ENCODE assay signal across 15 mouse cellular contexts in genomic region chr12:16021202-16021821, GRCm38 (mm10).
A peak's percentile ranks its signal among the peaks of the same experiment; 100 is the strongest.
DNase-seq lines count a peak whose midpoint lies in the region; ATAC-seq and TF ChIP-seq lines count a peak whose summit lies in the region.
"Had no signal": no experiment of that assay in that cellular context is flagged by ENCODE, and none has a peak within 500 bp of the region (broad histone marks: within the 10 kb centered on the region; RNA-seq: fewer than 3 reads in every experiment).

No protein-coding gene starts in this region.

- DNase-seq in embryo, embryonic 10 days (ENCODE audit: low spot score): peak; percentile 6
- no peak for DNase-seq in embryo, embryonic 9.5 days (ENCODE audit: extremely low spot score)
- DNase-seq in lung, postnatal 0 days (ENCODE audit: low spot score): no peak
- no peak for DNase-seq in lung, postnatal 36 days
- peak; percentile 23 to 44 for DNase-seq in heart, postnatal 14 days
- DNase-seq in hindbrain, embryonic 11.5 days (ENCODE audit: low spot score): no peak
- no peak for DNase-seq in T-cell, adult 2 months (ENCODE audit: low spot score)
- DNase-seq: adrenal gland, postnatal 25 days; kidney, postnatal 14 days; thymus, postnatal 4 days had no signal

- H3K27me3 ChIP-seq in lung, postnatal 0 days (replicated peaks; ENCODE audit: insufficient read depth, low read length): no peaks in the 10 kb centered on the region
- H3K27me3 ChIP-seq in myocyte (ENCODE audit: control insufficient read depth, insufficient read depth, insufficient read length): no peaks in the 10 kb centered on the region
- H3K27me3 ChIP-seq in hindbrain, embryonic 11.5 days (ENCODE audit: control insufficient read depth, insufficient read depth, low read length): no peaks in the 10 kb centered on the region
- H3K27me3 ChIP-seq: forebrain, embryonic 13.5 days; lung, embryonic 15.5 days; Patski had no signal

- no peaks in the 10 kb centered on the region for H3K36me3 ChIP-seq in lung, postnatal 0 days (ENCODE audit: insufficient read depth, low read length)
- no peaks in the 10 kb centered on the region for H3K36me3 ChIP-seq in myocyte (ENCODE audit: control insufficient read depth, insufficient read depth)
- H3K36me3 ChIP-seq in hindbrain, embryonic 11.5 days (ENCODE audit: control insufficient read depth, insufficient read depth, low read length): no peaks in the 10 kb centered on the region
- H3K36me3 ChIP-seq: lung, embryonic 15.5 days had no signal

- WGBS in lung, postnatal 0 days: 23% methylated on average over 1 of the region's 1 CpGs
- 73% methylated on average over 1 of the region's 1 CpGs for WGBS in hindbrain, embryonic 11.5 days

- H3K27ac ChIP-seq in lung, postnatal 0 days (ENCODE audit: low read length): no peak overlapping the region
- no peak overlapping the region for H3K27ac ChIP-seq in hindbrain, embryonic 11.5 days (ENCODE audit: low read depth, low read length)
- H3K27ac ChIP-seq: forebrain, embryonic 13.5 days; hindbrain, embryonic 14.5 days; lung, embryonic 15.5 days had no signal

- H3K79me2 ChIP-seq in myocyte (ENCODE audit: control insufficient read depth, insufficient read depth): no peaks in the 10 kb centered on the region

- no peak overlapping the region for H3ac ChIP-seq in myocyte (ENCODE audit: control insufficient read depth, insufficient read length)

- TF ChIP-seq CTCF in lung, postnatal 0 days (IDR thresholded peaks at IDR 0.05): no peak

- H3K4me2 ChIP-seq in lung, postnatal 0 days (replicated peaks; ENCODE audit: low read depth, low read length): no peak overlapping the region
- H3K4me2 ChIP-seq in myocyte (ENCODE audit: low read depth): no peak overlapping the region
- no peak overlapping the region for H3K4me2 ChIP-seq in hindbrain, embryonic 11.5 days (replicated peaks; ENCODE audit: low read depth, low read length)
- H3K4me2 ChIP-seq: forebrain, embryonic 13.5 days; hindbrain, embryonic 14.5 days; lung, embryonic 15.5 days had no signal

- no peak overlapping the region for H3K4me3 ChIP-seq in lung, postnatal 0 days (ENCODE audit: low read depth, low read length)
- no peak overlapping the region for H3K4me3 ChIP-seq in myocyte
- H3K4me3 ChIP-seq in hindbrain, embryonic 11.5 days (ENCODE audit: low read depth, low read length): no peak overlapping the region
- H3K4me3 ChIP-seq: forebrain, embryonic 13.5 days; lung, embryonic 15.5 days had no signal

- H3K9me3 ChIP-seq in lung, postnatal 0 days (ENCODE audit: low read length): no peaks in the 10 kb centered on the region
- H3K9me3 ChIP-seq in hindbrain, embryonic 11.5 days (ENCODE audit: control insufficient read depth, low read length): no peaks in the 10 kb centered on the region
- H3K9me3 ChIP-seq: forebrain, embryonic 13.5 days; lung, embryonic 15.5 days had no signal

- H3K4me1 ChIP-seq in lung, postnatal 0 days (ENCODE audit: insufficient read depth, low read depth, low read length): no peaks in the 10 kb centered on the region
- H3K4me1 ChIP-seq in hindbrain, embryonic 11.5 days (replicated peaks; ENCODE audit: control insufficient read depth, insufficient read depth, low read length): no peaks in the 10 kb centered on the region
- H3K4me1 ChIP-seq: forebrain, embryonic 13.5 days; lung, embryonic 15.5 days had no signal

- no peak for TF ChIP-seq EP300 in lung, postnatal 0 days (IDR thresholded peaks at IDR 0.05)

- intact Hi-C loops in heart, postnatal 14 days (cut with DNase I): no loop called here

- no peak for TF ChIP-seq POLR2A in myocyte (IDR thresholded peaks at IDR 0.05; ENCODE audit: insufficient read length, low read depth)

- H3K9ac ChIP-seq in lung, postnatal 0 days (replicated peaks; ENCODE audit: low read depth): no peak overlapping the region
- H3K9ac ChIP-seq in hindbrain, embryonic 11.5 days (ENCODE audit: low read depth, low read length): no peak overlapping the region
- H3K9ac ChIP-seq: forebrain, embryonic 13.5 days; hindbrain, embryonic 14.5 days; lung, embryonic 15.5 days had no signal

- ATAC-seq in lung, postnatal 0 days: 0 out of 2 replicates have a peak, but pooled peaks have one; percentile 19
- no peak for ATAC-seq in hindbrain, embryonic 11.5 days (ENCODE audit: low FRiP score)
- ATAC-seq: forebrain, embryonic 13.5 days; Patski had no signal

TF ChIP-seq in myocyte, 11 proteins besides CTCF, POLR2A, EP300 and RAD21:
- no peak for TF ChIP-seq MAX (IDR thresholded peaks at IDR 0.05; ENCODE audit: low read depth)
- TF ChIP-seq REST (IDR thresholded peaks at IDR 0.05; ENCODE audit: insufficient read depth, insufficient read length): no peak
- peak in 2 of 3 experiments; percentile 79 to 81 for TF ChIP-seq MYOG (IDR thresholded peaks at IDR 0.05; ENCODE audit: control insufficient read depth in 1 of 3, insufficient read depth in 1 of 3, insufficient read length in 2 of 3, low read depth in 2 of 3)
- no peak for TF ChIP-seq POLR2AphosphoS2 (IDR thresholded peaks at IDR 0.05; ENCODE audit: insufficient read length, low read depth)
- TF ChIP-seq MYOD1 (IDR thresholded peaks at IDR 0.05; ENCODE audit: control insufficient read depth in 1 of 3, insufficient read length in 2 of 3, low read depth in 2 of 3): peak in 2 of 3 experiments; percentile 67 to 92
- TF ChIP-seq TCF12 (IDR thresholded peaks at IDR 0.05; ENCODE audit: insufficient read depth, poor library complexity, severe bottlenecking): peak; percentile 52

Comparison
In these comparisons a context has a peak if more than half of its experiments do, and no peak if none do; other contexts are left out.
1. DNase-seq: peak in embryo, embryonic 10 days (single experiment) and heart, postnatal 14 days (2 of 2); none in embryo, embryonic 9.5 days (single experiment), lung, postnatal 0 days (single experiment), lung, postnatal 36 days (single experiment), hindbrain, embryonic 11.5 days (single experiment) and T-cell, adult 2 months (single experiment).